Mouse (Mus musculus): ENCODE data around the gene Crybg2.

The Crybg2 gene

DNA sequence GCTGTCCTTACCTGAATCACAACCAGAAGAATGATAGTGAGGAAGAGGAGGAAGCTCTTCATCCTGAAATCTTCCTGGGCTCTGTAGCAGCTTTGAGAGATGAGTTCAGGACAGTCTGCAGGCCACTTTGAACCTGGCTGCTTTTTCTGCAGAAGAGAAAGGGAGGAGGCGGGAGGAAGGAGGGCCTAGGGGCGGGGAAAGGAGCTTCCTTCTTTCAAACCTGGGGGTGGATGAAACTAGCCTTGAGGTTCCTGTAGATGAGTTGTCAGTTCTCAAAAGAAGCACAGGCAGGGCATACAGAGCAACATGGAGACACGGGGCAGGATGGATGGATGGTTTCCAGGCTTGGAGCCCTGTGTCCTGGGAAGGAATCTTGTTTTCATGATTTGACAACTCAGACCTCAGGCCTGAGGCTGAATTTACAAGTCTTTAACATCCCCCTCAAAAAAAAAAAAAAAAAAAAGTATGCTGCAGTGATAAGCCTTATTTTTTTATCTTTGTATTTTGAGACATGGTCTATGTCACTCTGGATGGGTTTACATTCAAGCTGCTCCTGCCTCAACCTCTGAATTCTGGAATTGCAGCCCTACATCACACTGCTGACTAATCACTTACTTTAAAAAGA, 34.4 kb downstream of the Crybg2 start, which contains the start of gene Cd52:
Gene Cd52, minus strand, starts transcription at position 160 of the 625 bp plus-strand sequence.
- no peak for TF ChIP-seq POU5F1 (IDR thresholded peaks at IDR 0.05; ENCODE audit: borderline replicate concordance, low read length)
- TF ChIP-seq CTCF (conservative IDR thresholded peaks at IDR 0.05; ENCODE audit: low read length), result no peak
- no peak for TF ChIP-seq NANOG (IDR thresholded peaks at IDR 0.05; ENCODE audit: borderline replicate concordance, low read length)
- H3K4me3 ChIP-seq (replicated peaks; ENCODE audit: low read length), result no peak within 1 kb of the TSS

DNA sequence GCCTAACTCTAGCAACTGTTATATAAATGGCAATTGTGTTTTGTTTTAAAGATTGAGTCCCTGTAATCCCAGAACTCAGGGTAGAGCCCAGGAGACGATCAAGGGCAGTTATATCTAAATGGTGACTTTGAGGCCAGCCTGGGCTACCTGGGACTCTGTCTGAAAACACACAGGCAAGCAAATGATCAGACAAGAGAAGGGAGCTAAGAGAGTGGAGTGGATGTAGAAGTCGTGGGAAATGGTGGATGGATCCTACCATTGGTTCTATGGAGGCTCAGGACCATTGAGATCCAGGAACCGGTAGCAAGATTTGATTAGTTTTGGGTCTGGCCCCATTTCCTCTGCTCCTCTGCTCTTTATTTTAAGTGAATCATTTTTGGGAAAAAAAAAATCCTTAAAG, 35.5 kb downstream of the Crybg2 start:
- peaks cover 30% of the 10 kb centered on the region for H3K4me1 ChIP-seq (replicated peaks; ENCODE audit: low read depth, low read length)
- H3K4me3 ChIP-seq (replicated peaks; ENCODE audit: low read length), result no peak overlapping the region
- TF ChIP-seq POU5F1 (IDR thresholded peaks at IDR 0.05; ENCODE audit: borderline replicate concordance, low read length) (no peak), CTCF (conservative IDR thresholded peaks at IDR 0.05; ENCODE audit: low read length) (no peak), NANOG (IDR thresholded peaks at IDR 0.05; ENCODE audit: borderline replicate concordance, low read length) (no peak)
- no peaks in the 10 kb centered on the region for H3K27me3 ChIP-seq (ENCODE audit: insufficient read depth, low read length)
- peaks cover 29% of the 10 kb centered on the region for H3K36me3 ChIP-seq (ENCODE audit: insufficient read depth, low read length)
- H3K9me3 ChIP-seq (ENCODE audit: low read length), result no peaks in the 10 kb centered on the region

More for the DNA sequence above, 34.4 kb downstream of the Crybg2 start, which contains the start of gene Cd52:
- Histone ChIP-seq H3K27me3 (ENCODE audit: insufficient read depth, low read length) (no peaks in the 10 kb centered on the region), H3K9me3 (ENCODE audit: low read length) (no peaks in the 10 kb centered on the region), H3K36me3 (ENCODE audit: insufficient read depth, low read length) (peaks cover 39% of the 10 kb centered on the region), H3K4me1 (replicated peaks; ENCODE audit: low read depth, low read length) (peaks cover 30% of the 10 kb centered on the region)

DNA sequence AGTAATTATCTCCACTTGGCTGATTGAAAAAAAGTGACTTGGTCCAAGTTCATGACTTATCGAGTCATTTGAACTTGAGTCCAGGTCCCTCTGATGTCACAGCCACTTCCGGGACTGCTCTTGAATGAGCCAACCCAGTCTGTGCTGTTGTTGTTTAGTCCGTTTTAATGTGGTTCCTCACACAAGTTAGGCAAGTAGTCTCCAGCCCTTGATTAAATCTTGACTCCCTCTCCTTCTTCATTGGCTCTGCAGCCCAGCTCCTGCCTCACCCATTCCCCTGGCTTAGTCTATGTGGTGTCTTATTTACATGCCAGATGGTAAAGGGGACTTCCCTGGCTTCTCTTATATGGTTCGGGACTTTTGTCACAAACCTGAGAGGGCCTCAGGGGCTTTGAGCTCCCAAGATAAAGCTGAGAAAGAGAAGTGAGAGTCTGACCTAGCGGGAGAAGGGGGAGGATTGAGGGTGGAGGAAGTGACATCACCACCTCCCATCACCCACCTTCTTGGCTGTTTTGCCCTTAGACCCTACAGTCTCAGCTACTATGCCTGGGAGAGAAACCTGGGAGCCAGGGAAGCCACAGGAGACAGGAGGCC, 36.5 kb downstream of the Crybg2 start:
- peaks cover 21% of the 10 kb centered on the region for H3K36me3 ChIP-seq (ENCODE audit: insufficient read depth, low read length)
- TF ChIP-seq POU5F1 (IDR thresholded peaks at IDR 0.05; ENCODE audit: borderline replicate concordance, low read length), result no peak
- TF ChIP-seq NANOG (IDR thresholded peaks at IDR 0.05; ENCODE audit: borderline replicate concordance, low read length), result no peak
- no peak for TF ChIP-seq CTCF (conservative IDR thresholded peaks at IDR 0.05; ENCODE audit: low read length)
- H3K4me1 ChIP-seq (replicated peaks; ENCODE audit: low read depth, low read length), result peaks cover 26% of the 10 kb centered on the region
- H3K4me3 ChIP-seq (replicated peaks; ENCODE audit: low read length), result no peak overlapping the region
- no peaks in the 10 kb centered on the region for H3K27me3 ChIP-seq (ENCODE audit: insufficient read depth, low read length)
- no peaks in the 10 kb centered on the region for H3K9me3 ChIP-seq (ENCODE audit: low read length)

DNA sequence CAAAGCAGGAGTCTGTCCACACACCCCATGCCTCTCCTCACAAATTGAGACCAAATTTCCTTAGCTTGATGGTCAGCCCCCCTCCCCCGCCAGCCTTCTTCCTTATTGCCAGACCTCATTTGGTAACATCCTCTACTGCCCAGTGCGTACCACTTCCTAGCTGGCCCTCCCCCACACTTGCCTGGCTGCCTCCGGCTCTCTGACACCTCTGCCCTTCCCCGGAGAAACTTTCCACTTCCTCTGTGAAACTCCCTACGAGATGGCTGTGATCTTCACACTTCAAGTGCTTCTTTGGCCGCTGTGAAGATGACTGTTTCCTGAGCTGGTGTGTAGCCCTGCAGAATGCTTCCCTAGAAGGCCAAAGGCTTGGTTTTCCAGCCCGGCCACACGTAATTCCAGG, 38.0 kb downstream of the Crybg2 start:
- Histone ChIP-seq H3K36me3 (ENCODE audit: insufficient read depth, low read length) (peaks cover 7% of the 10 kb centered on the region), H3K4me3 (replicated peaks; ENCODE audit: low read length) (no peak overlapping the region), H3K27me3 (ENCODE audit: insufficient read depth, low read length) (no peaks in the 10 kb centered on the region), H3K9me3 (ENCODE audit: low read length) (no peaks in the 10 kb centered on the region), H3K4me1 (replicated peaks; ENCODE audit: low read depth, low read length) (peaks cover 23% of the 10 kb centered on the region)
- TF ChIP-seq CTCF (conservative IDR thresholded peaks at IDR 0.05; ENCODE audit: low read length) (no peak), NANOG (IDR thresholded peaks at IDR 0.05; ENCODE audit: borderline replicate concordance, low read length) (no peak), POU5F1 (IDR thresholded peaks at IDR 0.05; ENCODE audit: borderline replicate concordance, low read length) (no peak)

DNA sequence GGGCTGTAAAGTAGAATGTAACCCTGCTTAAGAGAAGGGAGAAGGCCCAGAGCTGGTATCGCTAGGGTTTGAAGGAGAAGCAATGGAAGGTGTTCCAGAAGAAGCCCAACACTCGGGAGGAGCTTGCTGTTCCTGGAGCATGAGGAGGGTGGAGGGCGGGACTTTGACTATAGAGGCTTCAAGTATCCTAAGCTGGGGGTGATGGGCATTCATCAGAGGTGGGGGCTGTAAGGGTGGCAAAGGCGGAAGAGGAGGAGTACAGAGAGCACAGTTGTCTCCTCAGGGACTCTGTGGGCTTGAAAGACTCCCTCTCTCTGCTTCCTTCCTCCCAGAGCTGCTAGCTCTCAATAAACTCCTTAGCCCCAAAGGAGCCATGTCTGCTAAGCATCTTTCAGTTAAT, 39.6 kb downstream of the Crybg2 start:
- TF ChIP-seq POU5F1 (IDR thresholded peaks at IDR 0.05; ENCODE audit: borderline replicate concordance, low read length) (no peak), NANOG (IDR thresholded peaks at IDR 0.05; ENCODE audit: borderline replicate concordance, low read length) (no peak), CTCF (conservative IDR thresholded peaks at IDR 0.05; ENCODE audit: low read length) (no peak)

DNA sequence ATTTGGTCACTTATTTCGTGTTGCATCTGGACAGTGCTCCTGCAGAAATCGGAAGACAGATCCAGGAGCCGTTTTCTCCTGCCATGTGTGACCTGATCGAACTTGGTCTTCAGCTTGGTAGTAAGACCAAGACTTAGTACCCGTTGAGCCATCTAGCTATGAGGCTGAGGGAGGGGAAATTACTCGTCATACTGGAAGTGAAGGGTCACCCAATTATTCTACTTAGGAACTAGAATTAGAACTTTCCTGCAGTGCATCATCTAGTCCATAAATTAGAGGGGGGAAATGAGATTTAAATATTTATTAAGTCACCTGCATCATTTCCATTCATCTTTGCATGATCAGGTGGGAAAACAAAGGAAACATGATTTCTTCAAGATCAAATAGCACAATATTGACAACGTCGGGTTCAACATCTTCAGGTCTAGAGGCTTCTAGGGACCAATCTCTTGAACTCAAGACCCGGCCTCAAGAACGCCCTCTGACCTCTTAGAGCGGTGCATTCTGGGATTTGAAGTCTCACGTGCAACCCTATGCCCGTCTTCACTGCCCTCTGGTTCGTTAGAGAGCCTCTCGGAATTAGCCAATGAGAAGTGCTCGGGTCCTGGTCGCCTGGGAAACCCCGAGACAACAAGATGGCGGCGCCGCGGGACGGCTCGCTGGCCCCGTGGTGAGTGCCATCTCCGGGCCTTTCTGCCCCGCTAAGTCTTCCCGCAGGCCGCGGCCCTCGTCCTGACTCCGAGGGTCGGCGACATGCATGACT, 41.5 kb downstream of the Crybg2 start, which contains the start of gene Ubxn11:
Gene Ubxn11, plus strand, starts transcription at position 592 of the 763 bp plus-strand sequence.
- Histone ChIP-seq H3K9me3 (ENCODE audit: low read length) (no peaks in the 10 kb centered on the region), H3K4me1 (replicated peaks; ENCODE audit: low read depth, low read length) (peaks cover 34% of the 10 kb centered on the region), H3K4me3 (replicated peaks; ENCODE audit: low read length) (peak within 1 kb of the TSS; percentile 94), H3K36me3 (ENCODE audit: insufficient read depth, low read length) (no peaks in the 10 kb centered on the region), H3K27me3 (ENCODE audit: insufficient read depth, low read length) (no peaks in the 10 kb centered on the region)
- no peak for TF ChIP-seq NANOG (IDR thresholded peaks at IDR 0.05; ENCODE audit: borderline replicate concordance, low read length)
- no peak for TF ChIP-seq POU5F1 (IDR thresholded peaks at IDR 0.05; ENCODE audit: borderline replicate concordance, low read length)
- no peak for TF ChIP-seq CTCF (conservative IDR thresholded peaks at IDR 0.05; ENCODE audit: low read length)

More for the DNA sequence above, 39.6 kb downstream of the Crybg2 start:
- no peak overlapping the region for H3K4me3 ChIP-seq (replicated peaks; ENCODE audit: low read length)
- H3K9me3 ChIP-seq (ENCODE audit: low read length), result no peaks in the 10 kb centered on the region
- peaks cover 24% of the 10 kb centered on the region for H3K4me1 ChIP-seq (replicated peaks; ENCODE audit: low read depth, low read length)
- no peaks in the 10 kb centered on the region for H3K36me3 ChIP-seq (ENCODE audit: insufficient read depth, low read length)
- H3K27me3 ChIP-seq (ENCODE audit: insufficient read depth, low read length), result no peaks in the 10 kb centered on the region

DNA sequence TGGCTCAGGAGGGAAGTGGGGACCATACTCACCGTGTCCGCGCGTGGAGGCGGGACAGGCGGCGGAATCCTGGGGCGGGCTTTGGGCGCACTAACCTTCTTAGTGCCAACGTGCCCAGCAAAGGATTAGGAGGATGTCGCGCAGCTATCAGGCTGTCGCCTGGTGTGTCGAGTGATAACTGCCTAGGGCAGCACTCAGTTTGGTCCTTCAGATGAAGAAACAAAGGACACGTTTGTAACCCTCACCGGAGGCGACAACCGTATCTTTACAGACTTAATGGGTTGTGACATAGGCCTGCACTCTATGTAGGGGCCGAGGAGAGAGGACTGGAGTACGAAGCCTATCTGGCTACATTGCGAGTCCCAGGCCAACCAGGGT, 42.1 kb downstream of the Crybg2 start:
- Histone ChIP-seq H3K4me1 (replicated peaks; ENCODE audit: low read depth, low read length) (peaks cover 40% of the 10 kb centered on the region), H3K4me3 (replicated peaks; ENCODE audit: low read length) (peak overlapping the region; percentile 94), H3K27me3 (ENCODE audit: insufficient read depth, low read length) (no peaks in the 10 kb centered on the region), H3K36me3 (ENCODE audit: insufficient read depth, low read length) (no peaks in the 10 kb centered on the region), H3K9me3 (ENCODE audit: low read length) (no peaks in the 10 kb centered on the region)
- TF ChIP-seq NANOG (IDR thresholded peaks at IDR 0.05; ENCODE audit: borderline replicate concordance, low read length), result no peak
- no peak for TF ChIP-seq CTCF (conservative IDR thresholded peaks at IDR 0.05; ENCODE audit: low read length)
- no peak for TF ChIP-seq POU5F1 (IDR thresholded peaks at IDR 0.05; ENCODE audit: borderline replicate concordance, low read length)

DNA sequence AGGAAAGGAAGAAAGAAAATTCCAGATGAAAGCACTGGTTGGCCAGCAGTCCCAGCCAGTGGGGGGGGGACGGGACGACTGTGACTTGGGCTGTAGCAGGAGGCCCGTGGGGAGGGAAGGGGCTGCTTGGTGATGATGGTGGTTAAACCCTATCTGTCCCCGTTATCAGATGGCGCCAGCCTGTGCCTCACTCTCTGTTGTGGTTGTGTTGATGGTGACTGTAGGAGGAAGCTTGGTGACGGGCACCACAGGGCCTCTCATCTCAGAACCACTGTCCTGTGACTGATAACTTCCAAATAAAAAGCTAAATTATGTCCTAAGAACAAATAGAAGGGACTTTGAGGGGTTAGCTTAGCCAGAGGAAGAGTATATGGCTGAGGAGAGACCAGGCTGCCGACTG, 45.5 kb downstream of the Crybg2 start:
- no peak for TF ChIP-seq CTCF (conservative IDR thresholded peaks at IDR 0.05; ENCODE audit: low read length)
- no peak for TF ChIP-seq NANOG (IDR thresholded peaks at IDR 0.05; ENCODE audit: borderline replicate concordance, low read length)
- no peak overlapping the region for H3K4me3 ChIP-seq (replicated peaks; ENCODE audit: low read length)
- H3K9me3 ChIP-seq (ENCODE audit: low read length), result no peaks in the 10 kb centered on the region
- H3K36me3 ChIP-seq (ENCODE audit: insufficient read depth, low read length), result peaks cover 9% of the 10 kb centered on the region
- no peaks in the 10 kb centered on the region for H3K27me3 ChIP-seq (ENCODE audit: insufficient read depth, low read length)
- peaks cover 64% of the 10 kb centered on the region for H3K4me1 ChIP-seq (replicated peaks; ENCODE audit: low read depth, low read length)
